Comparison of ENCODE assay signal across 9 mouse cellular contexts in the genomic region with DNA sequence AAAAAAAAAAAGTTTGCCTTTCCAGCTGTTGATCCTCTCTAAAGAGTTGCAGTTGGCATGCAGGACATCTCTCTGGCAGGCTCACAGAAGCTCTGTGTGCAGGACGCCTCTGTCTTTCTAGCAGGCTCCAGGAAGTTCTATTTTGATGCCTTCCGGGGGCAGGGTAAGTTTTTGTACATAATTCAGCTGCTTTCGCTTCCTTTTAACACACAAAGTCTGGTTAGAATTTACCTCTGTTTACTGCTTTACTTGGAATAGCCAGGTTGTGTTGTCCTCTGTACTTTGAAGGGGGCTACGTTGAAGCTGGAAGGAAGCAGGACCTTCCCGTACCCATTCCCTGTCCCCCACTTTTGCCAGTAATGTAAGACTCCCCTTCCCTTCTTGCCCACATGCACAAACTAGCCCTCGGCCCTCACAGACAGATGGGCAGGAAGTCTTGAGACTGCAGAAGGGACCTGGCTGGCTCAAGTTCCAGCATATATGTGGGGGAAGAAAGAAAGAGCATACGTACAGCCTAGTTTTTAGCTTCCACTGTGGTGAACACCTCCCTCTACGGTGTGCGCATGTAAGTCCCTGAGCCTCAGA.
DNase-seq lines count a peak whose midpoint lies in the region; ATAC-seq and TF ChIP-seq lines count a peak whose summit lies in the region.
"Had no signal": no experiment of that assay in that cellular context is flagged by ENCODE, and none has a peak within 500 bp of the region (broad histone marks: within the 10 kb centered on the region; RNA-seq: fewer than 3 reads in every experiment).

No protein-coding gene starts in this region.

- no peaks in the 10 kb centered on the region for H3K36me3 ChIP-seq in lung, embryonic 14.5 days (ENCODE audit: insufficient read depth)
- H3K36me3 ChIP-seq in stomach, embryonic 14.5 days (ENCODE audit: control insufficient read depth, insufficient read depth, low read length), result no peaks in the 10 kb centered on the region
- no peaks in the 10 kb centered on the region for H3K36me3 ChIP-seq in forebrain, embryonic 16.5 days (ENCODE audit: control insufficient read depth, insufficient read depth)
- H3K36me3 ChIP-seq: G1E had no signal

- 59% methylated on average over 9 of the region's 9 CpGs for WGBS in lung, embryonic 14.5 days
- WGBS in stomach, embryonic 14.5 days, result 60% methylated on average over 9 of the region's 9 CpGs
- WGBS in forebrain, embryonic 16.5 days, result 84% methylated on average over 9 of the region's 9 CpGs

- H3K4me1 ChIP-seq in lung, embryonic 14.5 days (ENCODE audit: insufficient read depth), result peaks cover 28% of the 10 kb centered on the region
- H3K4me1 ChIP-seq in stomach, embryonic 14.5 days (ENCODE audit: control insufficient read depth, insufficient read depth, low read length), result peaks cover 23% of the 10 kb centered on the region; the same call in 1 of the 2 replicates
- H3K4me1 ChIP-seq in forebrain, embryonic 16.5 days (replicated peaks; ENCODE audit: control insufficient read depth, insufficient read depth, low read length), result peaks cover 19% of the 10 kb centered on the region

- no peaks in the 10 kb centered on the region for H3K27me3 ChIP-seq in lung, embryonic 14.5 days (ENCODE audit: insufficient read depth, low read length)
- no peaks in the 10 kb centered on the region for H3K27me3 ChIP-seq in stomach, embryonic 14.5 days (ENCODE audit: control insufficient read depth, insufficient read depth, low read length)
- H3K27me3 ChIP-seq in forebrain, embryonic 16.5 days (replicated peaks; ENCODE audit: control insufficient read depth, insufficient read depth, low read length), result 0 out of 2 replicates have a peak, but pooled peaks cover 2% of the 10 kb centered on the region

- H3K9ac ChIP-seq in lung, embryonic 14.5 days, result 0 out of 2 replicates have a peak overlapping the region, but pooled peaks have one; percentile 17
- no peak overlapping the region for H3K9ac ChIP-seq in stomach, embryonic 14.5 days (replicated peaks; ENCODE audit: low read depth, low read length)
- no peak overlapping the region for H3K9ac ChIP-seq in forebrain, embryonic 16.5 days (replicated peaks; ENCODE audit: low read depth, low read length)

- intact Hi-C loops in left cerebral cortex, postnatal 10 days (cut with DNase I), result no loop called here

- H3K27ac ChIP-seq in lung, embryonic 14.5 days (ENCODE audit: low read depth), result peak overlapping the region; percentile 71
- peak overlapping the region; percentile 12; the same call in 1 of the 2 replicates for H3K27ac ChIP-seq in stomach, embryonic 14.5 days (ENCODE audit: low read length)
- no peak overlapping the region for H3K27ac ChIP-seq in forebrain, embryonic 16.5 days (ENCODE audit: low read length)

- ATAC-seq in hematopoietic stem cell, adult 5-6 weeks (replicated peaks in 1 of 2; ENCODE audit: insufficient read depth in 1 of 2, low FRiP score in 2 of 2, low TSS enrichment in 1 of 2, low read depth in 1 of 2, poor library complexity in 2 of 2, severe bottlenecking in 2 of 2), result peak; percentile 40 to 51
- ATAC-seq in lung, embryonic 14.5 days (ENCODE audit: insufficient read depth), result no peak
- ATAC-seq in stomach, embryonic 14.5 days (ENCODE audit: insufficient number of reproducible peaks, insufficient read depth, low FRiP score, low read depth), result no peak
- no peak for ATAC-seq in forebrain, embryonic 16.5 days

- DNase-seq in left cerebral cortex, adult 18-20 months (ENCODE audit: low spot score in 2 of 2), result peak; percentile 52 to 67
- DNase-seq in left cerebral cortex, postnatal 10 days (ENCODE audit: extremely low spot score in 1 of 2, low spot score in 2 of 2), result no peak
- DNase-seq in lung, embryonic 14.5 days, result peak; percentile 76
- no peak for DNase-seq in cerebellum, postnatal 10 days
- DNase-seq in adrenal gland, adult 18-20 months (ENCODE audit: low spot score in 2 of 2), result no peak

- H3K9me3 ChIP-seq in lung, embryonic 14.5 days (ENCODE audit: low read depth, low read length), result no peaks in the 10 kb centered on the region
- no peaks in the 10 kb centered on the region for H3K9me3 ChIP-seq in stomach, embryonic 14.5 days (ENCODE audit: control insufficient read depth, low read depth, low read length)
- no peaks in the 10 kb centered on the region for H3K9me3 ChIP-seq in forebrain, embryonic 16.5 days (ENCODE audit: control insufficient read depth, low read length)

- no peak for TF ChIP-seq CTCF in lung, embryonic 14.5 days (IDR thresholded peaks at IDR 0.05; ENCODE audit: low read depth)

- H3K4me2 ChIP-seq in lung, embryonic 14.5 days, result no peak overlapping the region; the same call in 1 of the 2 replicates
- H3K4me2 ChIP-seq in stomach, embryonic 14.5 days (replicated peaks; ENCODE audit: low read depth, low read length), result no peak overlapping the region
- no peak overlapping the region for H3K4me2 ChIP-seq in forebrain, embryonic 16.5 days (ENCODE audit: low read length)

- no peak overlapping the region for H3K4me3 ChIP-seq in lung, embryonic 14.5 days (ENCODE audit: low read depth, low read length)
- H3K4me3 ChIP-seq in stomach, embryonic 14.5 days (ENCODE audit: low read depth, low read length), result no peak overlapping the region
- no peak overlapping the region for H3K4me3 ChIP-seq in forebrain, embryonic 16.5 days (replicated peaks; ENCODE audit: low read length)

Comparison
In these comparisons a context has a peak if more than half of its experiments do, and no peak if none do; other contexts are left out.
1. DNase-seq: peak in left cerebral cortex, adult 18-20 months (2 of 2) and lung, embryonic 14.5 days (single experiment); none in left cerebral cortex, postnatal 10 days (0 of 2), cerebellum, postnatal 10 days (0 of 2) and adrenal gland, adult 18-20 months (0 of 2).
2. ATAC-seq: peak in hematopoietic stem cell, adult 5-6 weeks (2 of 2); none in lung, embryonic 14.5 days (single experiment), stomach, embryonic 14.5 days (single experiment) and forebrain, embryonic 16.5 days (single experiment).